Mouse (Mus musculus): ENCODE measurements around the gene Fam126b. TPM values are rescaled to one million over a fixed set of nuclear protein-coding genes. Genes with fewer than 3 reads are reported as not detected.

Fam126b gene
- total and polyA plus RNA-seq, 3 experiments: 5.5 to 5.7 TPM; not detected in 1

DNA sequence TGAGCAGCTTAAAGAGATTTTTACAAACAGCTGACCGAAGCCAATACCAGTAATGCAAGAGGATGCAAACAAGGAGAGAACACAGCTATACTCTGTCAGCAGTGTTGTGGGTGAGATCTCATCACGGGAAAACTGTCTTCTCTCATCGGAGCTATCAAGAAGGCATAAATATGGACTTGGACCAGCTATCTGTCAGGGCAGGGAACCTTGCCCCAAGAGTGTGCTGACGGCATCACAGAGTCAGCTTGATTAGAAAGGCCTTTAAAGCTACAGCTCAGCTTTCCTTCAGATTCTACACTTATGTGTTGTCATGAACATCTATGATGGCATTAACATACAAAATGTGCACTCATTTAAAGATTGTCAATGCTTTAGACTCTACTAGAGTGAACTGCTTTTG lies 16.6 kb upstream of the Fam126b start:
- H3K27me3 ChIP-seq (ENCODE audit: control insufficient read depth in 1 of 2, insufficient read depth in 2 of 2, low read length in 2 of 2): 0 out of 4 replicates have a peak, but pooled peaks cover 0 to 2% of the 10 kb centered on the region in 2 experiments
- no peak for DNase-seq (ENCODE audit: low read depth, low spot score)
- H3K4me3 ChIP-seq (ENCODE audit: control insufficient read depth in 1 of 2, insufficient read depth in 1 of 2, low read depth in 2 of 2, low read length in 2 of 2): no peak overlapping the region
- H3K9ac ChIP-seq (ENCODE audit: control insufficient read depth, low read depth, low read length, poor library complexity, severe bottlenecking): no peak overlapping the region
- no peaks in the 10 kb centered on the region for H3K9me3 ChIP-seq (replicated peaks; ENCODE audit: insufficient read depth, low read length)
- TF ChIP-seq ZNF384 (IDR thresholded peaks at IDR 0.05; ENCODE audit: low read depth, low read length): no peak
- TF ChIP-seq SMC3 (IDR thresholded peaks at IDR 0.05; ENCODE audit: low read depth, low read length): no peak
- TF ChIP-seq CTCF (IDR thresholded peaks at IDR 0.05 in 2 of 3, conservative IDR thresholded peaks at IDR 0.05 in 1 of 3; ENCODE audit: control insufficient read depth in 1 of 3, insufficient read depth in 1 of 3, low read depth in 2 of 3, low read length in 3 of 3, poor library complexity in 1 of 3, severe bottlenecking in 1 of 3): no peak
- no peak for TF ChIP-seq RAD21 (IDR thresholded peaks at IDR 0.05; ENCODE audit: low read depth, low read length)
- no peak for TF ChIP-seq E2F4 (IDR thresholded peaks at IDR 0.05; ENCODE audit: borderline replicate concordance, low read depth, low read length)
- no peak for TF ChIP-seq TBP (IDR thresholded peaks at IDR 0.05; ENCODE audit: low read depth, low read length)
- TF ChIP-seq MAX (IDR thresholded peaks at IDR 0.05; ENCODE audit: low read length): no peak
- TF ChIP-seq ETS1 (IDR thresholded peaks at IDR 0.05; ENCODE audit: low read depth, low read length): no peak
- no peak for TF ChIP-seq ZC3H11A (IDR thresholded peaks at IDR 0.05; ENCODE audit: low read depth, low read length)
- no peak for TF ChIP-seq ELF1 (IDR thresholded peaks at IDR 0.05; ENCODE audit: low read depth, low read length)
- TF ChIP-seq MXI1 (IDR thresholded peaks at IDR 0.05; ENCODE audit: low read depth, low read length): no peak
- TF ChIP-seq GABPA (IDR thresholded peaks at IDR 0.05; ENCODE audit: low read depth, low read length): no peak
- no peak for TF ChIP-seq EP300 (IDR thresholded peaks at IDR 0.05; ENCODE audit: low read depth in 1 of 2, low read length in 2 of 2)
- TF ChIP-seq CHD1 (IDR thresholded peaks at IDR 0.05; ENCODE audit: low read depth, low read length): no peak
- TF ChIP-seq NELFE (IDR thresholded peaks at IDR 0.05; ENCODE audit: low read depth, low read length): no peak
- TF ChIP-seq ZMIZ1 (IDR thresholded peaks at IDR 0.05; ENCODE audit: low read depth, low read length): no peak
- TF ChIP-seq MEF2A (IDR thresholded peaks at IDR 0.05; ENCODE audit: extremely low read depth, insufficient replicate concordance, low read depth, low read length, poor library complexity, severe bottlenecking): no peak
- no peak for TF ChIP-seq MAZ (IDR thresholded peaks at IDR 0.05; ENCODE audit: low read depth, low read length)
- no peaks in the 10 kb centered on the region for H3K36me3 ChIP-seq (ENCODE audit: control insufficient read depth in 1 of 2, insufficient read depth in 2 of 2, low read length in 2 of 2)
- no peaks in the 10 kb centered on the region for H3K79me2 ChIP-seq (ENCODE audit: control insufficient read depth, insufficient read depth, low read length, poor library complexity)
- H3K27ac ChIP-seq (ENCODE audit: control insufficient read depth, low read depth, low read length): no peak overlapping the region
- H3K4me1 ChIP-seq (ENCODE audit: control insufficient read depth in 1 of 2, insufficient read depth in 2 of 2, low read length in 2 of 2): no peaks in the 10 kb centered on the region

DNA sequence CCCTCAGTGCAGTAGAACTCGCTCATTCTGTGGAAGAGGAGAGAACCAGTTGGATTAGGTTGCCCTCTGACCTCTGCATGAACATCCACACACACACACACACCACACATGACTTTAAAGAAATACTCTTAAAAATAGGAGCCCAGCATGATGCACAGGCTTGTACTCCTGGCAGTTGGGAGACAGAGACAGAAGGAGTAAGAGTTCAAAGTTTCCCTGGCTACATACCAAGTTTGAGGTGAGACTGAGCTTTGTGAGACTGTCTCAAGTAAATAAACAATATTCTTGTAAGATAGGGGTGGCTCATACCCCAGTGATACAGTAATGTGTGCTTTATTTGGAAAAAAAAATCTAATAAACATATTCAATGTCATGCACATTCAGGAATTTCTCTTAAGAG lies 1.4 kb upstream of the Fam126b start:
- Histone ChIP-seq H3K79me2 (ENCODE audit: control insufficient read depth, insufficient read depth, low read length, poor library complexity) (peaks cover 24% of the 10 kb centered on the region), H3K4me3 (ENCODE audit: control insufficient read depth in 1 of 2, insufficient read depth in 1 of 2, low read depth in 2 of 2, low read length in 2 of 2) (no peak overlapping the region), H3K9ac (ENCODE audit: control insufficient read depth, low read depth, low read length, poor library complexity, severe bottlenecking) (no peak overlapping the region; the same call in 1 of the 2 replicates)

More for the DNA sequence above, 1.4 kb upstream of the Fam126b start:
- no peak for DNase-seq (ENCODE audit: low read depth, low spot score)
- Histone ChIP-seq H3K27me3 (ENCODE audit: control insufficient read depth in 1 of 2, insufficient read depth in 2 of 2, low read length in 2 of 2) (no peaks in the 10 kb centered on the region), H3K9me3 (replicated peaks; ENCODE audit: insufficient read depth, low read length) (no peaks in the 10 kb centered on the region), H3K27ac (ENCODE audit: control insufficient read depth, low read depth, low read length) (no peak overlapping the region), H3K4me1 (ENCODE audit: control insufficient read depth in 1 of 2, insufficient read depth in 2 of 2, low read length in 2 of 2) (peaks cover 4 to 8% of the 10 kb centered on the region in 2 experiments), H3K36me3 (ENCODE audit: control insufficient read depth in 1 of 2, insufficient read depth in 2 of 2, low read length in 2 of 2) (peaks cover 0 to 15% of the 10 kb centered on the region in 2 experiments; a peak in 2 of 4 replicates)
- TF ChIP-seq ZC3H11A (IDR thresholded peaks at IDR 0.05; ENCODE audit: low read depth, low read length) (no peak), SIN3A (IDR thresholded peaks at IDR 0.05; ENCODE audit: low read length) (no peak), TCF12 (IDR thresholded peaks at IDR 0.05; ENCODE audit: low read depth, low read length) (no peak), MEF2A (IDR thresholded peaks at IDR 0.05; ENCODE audit: extremely low read depth, insufficient replicate concordance, low read depth, low read length, poor library complexity, severe bottlenecking) (no peak)

Measured in MEL (cell line).